Mouse (Mus musculus) olfactory bulb, adult 2 months (tissue): Measurements from ENCODE around the gene Mmp23. TPM values are rescaled to one million over a fixed set of nuclear protein-coding genes. Genes with fewer than 3 reads are reported as not detected.
"Not testable (repeated sequence)": the region's sequence is repeated elsewhere in the genome, so short reads cannot be mapped to it uniquely, and the experiment has no call there.

Experiments used
- H3K27ac ChIP-seq: fragments of 200-500 bp; 2 replicates; pipeline ENCODE4 v1.5.1; 2012; ENCODE audit warnings: low read depth, low read length; ENCODE audit not compliant: insufficient read depth
- H3K4me1 ChIP-seq: fragments of 200-500 bp; 2 replicates; pipeline ENCODE4 v1.6.1; 2012; ENCODE audit warnings: low read length; ENCODE audit not compliant: control insufficient read depth, insufficient read depth
- H3K4me3 ChIP-seq: fragments of 200-500 bp; 2 replicates; pipeline ENCODE4 v1.5.1; 2012; ENCODE audit warnings: mild to moderate bottlenecking, low read depth, low read length, moderate library complexity; ENCODE audit not compliant: insufficient read depth
- CTCF ChIP-seq: fragments of 200-500 bp; IDR thresholded peaks from 2 replicates; pipeline ENCODE4 v1.5.1; 2012; ENCODE audit warnings: low read depth, mild to moderate bottlenecking, low read length, moderate library complexity; ENCODE audit not compliant: insufficient read depth
- POLR2A ChIP-seq: fragments of 200-500 bp; IDR thresholded peaks from 2 replicates; pipeline ENCODE4 v1.6.1; 2012; ENCODE audit warnings: mild to moderate bottlenecking, low read depth, low read length, moderate library complexity; ENCODE audit not compliant: insufficient read depth
- WGBS: fragments of 180-500 bp; shearing (Covaris S2); methylation state at CpG from one replicate; pipeline ENCODE4 v1.1.7; 2018; 5-methylcytosine and 5-hydroxymethylcytosine counted together
- polyA plus RNA-seq: library from polyadenylated mRNA; stranded (reverse); fragments of >200 nt; gene quantifications from 2 replicates; pipeline ENCODE4 v1.2.4, GENCODE M21; 2012; ENCODE audit warnings: low replicate concordance; ENCODE audit not compliant: missing spikeins, insufficient read depth, insufficient read length

The Mmp23 gene
- polyA plus RNA-seq, 1 experiment: not detected

DNA sequence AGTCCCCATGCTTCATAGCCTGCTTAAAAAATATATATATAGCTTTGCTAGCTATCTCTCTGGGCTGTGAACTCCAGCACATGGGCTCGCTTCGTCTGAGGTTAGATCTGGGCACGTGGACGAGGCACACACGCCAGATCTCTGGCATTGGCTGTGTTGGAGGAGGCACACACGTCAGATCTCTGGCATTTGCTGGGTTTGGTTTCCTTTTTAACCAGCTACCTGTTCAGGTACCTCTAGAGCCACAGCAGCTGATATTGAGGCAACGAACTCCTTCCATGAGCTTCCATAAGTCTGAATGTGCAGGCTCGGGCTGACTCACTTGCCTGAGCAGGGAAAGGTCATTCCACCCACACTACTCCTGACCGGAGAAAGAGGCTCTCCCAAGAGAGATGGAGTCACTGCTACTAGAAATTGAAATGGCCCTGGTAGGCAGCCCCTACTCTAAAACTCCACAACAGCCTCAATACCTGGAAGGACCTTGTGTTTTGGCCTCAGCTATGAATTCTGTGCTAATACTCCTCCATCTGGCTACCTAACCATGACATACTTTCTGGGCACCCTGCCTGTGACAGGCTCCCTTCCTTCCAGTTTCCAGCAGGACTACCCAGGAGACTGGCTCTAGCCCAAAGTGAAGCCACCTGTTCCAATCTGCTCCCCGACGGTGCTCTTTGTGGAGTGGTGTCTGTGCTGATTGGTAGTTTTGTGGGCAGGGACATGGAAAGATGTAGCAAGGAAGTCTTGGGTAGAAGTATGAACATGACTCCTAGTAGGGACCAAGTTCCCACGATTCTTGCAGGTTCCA is 37.6 kb upstream of the Mmp23 start:
- Histone ChIP-seq H3K4me1 (peaks cover 10% of the 10 kb centered on the region), H3K4me3 (no peak overlapping the region), H3K27ac (no peak overlapping the region)
- WGBS: 71% methylated on average over 12 of the region's 12 CpGs
- no peak for TF ChIP-seq CTCF
- no peak for TF ChIP-seq POLR2A

DNA sequence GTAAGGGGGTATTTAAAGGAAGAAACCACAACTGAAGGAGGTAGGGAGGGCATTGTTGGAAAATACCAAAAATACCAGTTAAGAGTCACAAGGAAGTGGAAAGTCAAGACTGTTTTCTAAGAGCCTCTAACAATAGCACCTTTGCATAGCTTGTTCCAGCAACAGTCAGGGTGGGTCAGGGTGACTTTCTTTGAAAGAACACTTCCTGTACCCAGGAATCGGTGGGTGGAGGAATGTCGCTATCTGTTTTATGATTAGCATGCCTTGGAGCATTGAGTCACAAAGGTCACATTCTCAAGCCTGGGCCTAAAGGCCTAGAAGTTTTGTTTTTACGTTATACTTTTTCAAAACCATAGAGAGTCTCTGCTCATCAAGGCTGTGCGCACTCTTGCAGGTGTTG is 34.6 kb upstream of the Mmp23 start:
- WGBS: 94% methylated on average over 4 of the region's 4 CpGs
- H3K4me1 ChIP-seq, H3K4me3 ChIP-seq, H3K27ac ChIP-seq: not testable (repeated sequence)

DNA sequence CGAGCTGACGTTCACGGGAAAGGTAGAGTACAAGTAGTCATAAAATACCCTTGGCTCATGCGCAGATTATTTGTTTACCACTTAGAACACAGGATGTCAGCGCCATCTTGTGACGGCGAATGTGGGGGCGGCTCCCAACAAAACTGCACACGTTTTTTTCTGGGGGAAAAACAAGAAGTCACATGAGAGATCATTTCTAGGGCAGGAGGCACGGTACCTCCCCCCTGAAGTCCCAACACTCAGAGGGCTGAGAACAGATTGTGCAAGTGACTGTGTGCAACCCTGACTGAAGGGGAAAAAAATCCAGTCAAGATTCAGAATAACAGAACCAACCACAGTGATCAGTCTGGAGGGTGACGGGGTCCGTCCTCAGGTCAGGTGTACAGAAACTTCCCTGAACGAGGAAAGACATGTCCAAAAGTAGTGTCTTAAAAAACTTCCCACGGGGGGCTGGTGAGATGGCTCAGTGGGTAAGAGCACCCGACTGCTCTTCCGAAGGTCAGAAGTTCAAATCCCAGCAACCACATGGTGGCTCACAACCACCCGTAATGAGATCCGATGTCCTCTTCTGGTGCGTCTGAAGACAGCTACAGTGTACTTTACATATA is 30.6 kb upstream of the Mmp23 start:
- not testable (repeated sequence) for H3K4me3 ChIP-seq, H3K4me1 ChIP-seq, H3K27ac ChIP-seq
- WGBS: 84% methylated on average over 16 of the region's 19 CpGs

DNA sequence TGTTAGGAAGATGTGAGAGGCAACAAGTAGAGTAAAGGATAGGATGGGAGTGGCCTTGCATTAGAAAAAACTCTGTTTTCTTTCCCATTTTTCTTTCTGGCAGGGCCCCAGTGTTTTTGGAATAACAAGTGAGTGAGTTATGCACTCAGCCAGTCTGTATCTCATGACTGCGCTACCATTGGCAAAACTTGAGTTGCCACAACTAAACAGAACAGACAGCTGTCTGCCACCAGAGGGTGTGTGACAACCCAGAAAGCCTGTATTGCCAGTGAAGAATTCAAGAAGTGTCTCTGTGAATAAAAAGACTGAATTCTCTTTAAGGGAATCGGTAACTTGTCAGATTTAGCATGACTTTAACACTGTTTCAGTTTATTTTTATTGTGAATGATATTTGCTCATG is 22.8 kb upstream of the Mmp23 start:
- 63% methylated on average over 2 of the region's 2 CpGs for WGBS
- Histone ChIP-seq H3K4me3 (no peak overlapping the region), H3K27ac (no peak overlapping the region), H3K4me1 (no peaks in the 10 kb centered on the region)
- TF ChIP-seq POLR2A: no peak
- no peak for TF ChIP-seq CTCF

DNA sequence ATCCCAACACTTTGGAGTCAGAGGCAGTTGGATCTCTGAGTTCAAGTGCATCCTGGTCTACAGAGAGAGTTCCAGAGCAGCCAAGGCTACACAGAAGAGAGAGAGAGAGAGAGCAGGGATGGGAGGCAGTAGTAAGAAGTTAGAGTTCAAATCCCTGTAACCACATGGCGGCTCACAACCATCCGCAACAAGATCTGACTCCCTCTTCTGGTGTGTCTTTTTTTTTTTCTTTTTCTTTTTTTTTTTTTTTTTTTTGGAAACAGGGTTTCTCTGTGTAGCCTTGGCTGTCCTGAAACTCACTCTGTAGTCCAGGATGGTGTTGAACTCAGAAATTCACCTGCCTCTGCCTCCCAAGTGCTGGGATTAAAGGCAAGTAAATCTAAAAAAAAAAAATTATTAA is 18.9 kb upstream of the Mmp23 start:
- whole genome bisulfite sequencing: 48% methylated on average over 2 of the region's 2 CpGs
- H3K4me3 ChIP-seq: no peak overlapping the region
- H3K4me1 ChIP-seq: no peaks in the 10 kb centered on the region
- no peak overlapping the region for H3K27ac ChIP-seq
- TF ChIP-seq CTCF: no peak
- TF ChIP-seq POLR2A: no peak

DNA sequence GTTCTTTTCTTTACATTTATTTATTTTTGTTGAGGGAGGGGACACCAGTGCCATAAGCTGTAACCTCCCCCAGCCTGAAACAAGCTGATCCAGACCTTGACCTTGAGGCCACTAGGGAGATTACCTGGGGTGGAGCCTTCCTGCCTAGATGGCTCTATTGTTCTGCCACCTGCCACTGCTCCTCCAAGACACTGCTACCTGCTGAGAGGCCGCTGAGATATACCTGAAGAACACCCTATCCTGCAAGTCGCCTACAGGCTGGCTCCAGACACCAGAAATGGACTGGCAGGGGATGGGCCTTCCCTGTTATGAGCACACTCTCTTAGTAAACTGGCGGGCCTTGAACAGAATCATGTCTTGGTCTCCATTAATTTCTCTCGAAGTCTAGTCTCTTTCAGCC is 17.1 kb upstream of the Mmp23 start:
- WGBS: 66% methylated on average over 4 of the region's 4 CpGs
- not testable (repeated sequence) for H3K4me1 ChIP-seq, H3K27ac ChIP-seq, H3K4me3 ChIP-seq

DNA sequence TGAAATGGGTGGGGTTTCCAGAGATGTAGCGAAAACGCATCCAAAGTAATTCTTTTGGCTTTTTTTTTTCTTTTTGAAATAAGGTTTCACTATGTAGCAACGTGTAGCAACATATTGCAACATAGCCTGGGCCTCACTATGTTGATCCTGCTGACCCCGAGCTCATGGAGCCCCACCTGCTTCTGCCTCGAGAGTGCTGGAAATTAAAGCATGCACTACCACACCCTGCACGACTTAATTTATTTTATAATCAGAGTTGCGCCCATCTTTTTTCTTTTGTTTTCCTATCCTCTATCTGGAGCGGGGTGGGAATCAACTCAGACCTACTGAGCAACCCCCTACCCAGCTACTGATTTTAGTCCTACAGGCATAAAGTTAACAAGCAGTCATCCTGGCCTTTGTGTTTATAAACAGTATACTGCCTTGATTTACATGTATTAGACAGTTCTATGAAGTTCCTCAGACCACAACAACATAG is 16.5 kb upstream of the Mmp23 start:
- TF ChIP-seq POLR2A (no peak), CTCF (no peak)
- no peak overlapping the region for H3K27ac ChIP-seq
- 1% methylated on average over 8 of the region's 8 CpGs for WGBS
- H3K4me1 ChIP-seq: no peaks in the 10 kb centered on the region
- peak overlapping the region; percentile 59 for H3K4me3 ChIP-seq

DNA sequence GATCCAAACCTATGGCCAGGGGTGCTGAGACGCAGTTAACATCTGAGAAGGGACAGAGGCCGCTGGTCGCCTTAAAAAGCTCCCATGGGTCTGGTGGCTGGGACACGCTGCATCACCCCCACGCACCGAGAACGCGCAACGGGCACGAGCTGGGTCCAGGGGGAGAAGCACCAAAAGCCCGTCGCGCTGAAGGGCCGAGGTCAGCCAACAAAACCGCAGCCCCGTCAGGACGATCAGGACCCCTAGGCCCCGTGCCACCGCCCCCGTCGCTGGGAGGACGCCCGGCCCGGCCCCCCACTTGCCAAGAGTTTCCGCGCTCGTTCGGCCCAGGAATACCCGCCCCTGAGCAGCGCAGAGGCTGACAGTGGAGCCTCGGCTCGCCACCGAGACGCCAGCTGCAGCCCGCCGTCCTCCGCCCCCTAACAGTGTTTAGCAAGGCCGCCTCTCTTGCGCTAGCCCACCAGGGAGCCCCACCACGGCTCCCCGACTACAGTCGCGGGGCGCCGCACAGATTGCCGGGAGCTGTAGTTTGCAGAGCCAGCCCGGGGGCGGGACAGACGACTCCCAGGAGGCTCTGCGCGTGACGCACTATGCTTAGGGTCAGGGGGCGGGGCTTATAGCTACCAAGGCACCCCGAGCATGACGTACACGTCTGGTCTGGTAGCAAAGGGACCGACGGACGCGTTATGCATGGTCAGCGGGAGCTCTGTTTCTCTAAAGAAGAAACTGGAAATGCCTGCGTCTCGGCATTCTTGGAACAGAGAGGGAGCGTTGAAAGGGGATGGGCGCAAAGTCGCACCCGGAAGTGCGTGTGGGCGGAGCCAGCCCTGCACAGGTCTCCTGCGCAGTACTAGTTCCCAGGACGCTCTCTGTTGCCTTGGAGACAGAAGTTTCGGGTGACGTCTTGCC is 15.8 kb upstream of the Mmp23 start, which contains the start of gene Mib2:
Mib2 (minus strand) TSS at position 510 of the 909 bp plus-strand sequence.
- peak within 1 kb of the TSS; percentile 52 for H3K27ac ChIP-seq
- H3K4me3 ChIP-seq: peak within 1 kb of the TSS; percentile 59
- under 1% methylated on average over 73 of the region's 73 CpGs for WGBS
- TF ChIP-seq POLR2A: peak; percentile 35; the same call in 1 of the 2 replicates
- TF ChIP-seq CTCF: no peak
- no peaks in the 10 kb centered on the region for H3K4me1 ChIP-seq

DNA sequence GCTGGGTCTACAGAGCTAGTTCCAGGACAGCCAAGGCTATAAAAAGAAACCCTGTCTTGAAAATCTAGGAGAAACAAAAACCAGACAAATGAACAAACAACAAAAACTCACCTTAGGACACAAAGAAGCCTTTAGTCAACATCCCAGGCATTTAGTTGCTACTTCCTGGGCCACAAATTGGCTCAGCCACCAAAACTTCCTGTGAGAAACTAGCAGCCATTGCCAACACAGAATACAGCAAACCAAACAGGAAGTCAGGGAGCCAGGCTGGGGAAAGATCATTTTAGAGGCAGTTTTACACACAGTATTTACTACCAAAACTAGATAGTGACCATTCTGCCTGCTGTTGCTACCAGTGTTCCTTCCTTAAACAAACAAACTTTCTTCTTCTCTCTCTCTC is 13.7 kb upstream of the Mmp23 start:
- Histone ChIP-seq H3K4me3 (no peak overlapping the region), H3K27ac (no peak overlapping the region), H3K4me1 (no peaks in the 10 kb centered on the region; the same call in 1 of the 2 replicates)
- TF ChIP-seq POLR2A: no peak
- no peak for TF ChIP-seq CTCF
